Mouse (Mus musculus): Measurements from ENCODE around the gene Mef2a. TPM values are rescaled to one million over a fixed set of nuclear protein-coding genes. Genes with fewer than 3 reads are reported as not detected.

Gene Mef2a
- polyA plus RNA-seq, 1 experiment, result 22.2 TPM

DNA sequence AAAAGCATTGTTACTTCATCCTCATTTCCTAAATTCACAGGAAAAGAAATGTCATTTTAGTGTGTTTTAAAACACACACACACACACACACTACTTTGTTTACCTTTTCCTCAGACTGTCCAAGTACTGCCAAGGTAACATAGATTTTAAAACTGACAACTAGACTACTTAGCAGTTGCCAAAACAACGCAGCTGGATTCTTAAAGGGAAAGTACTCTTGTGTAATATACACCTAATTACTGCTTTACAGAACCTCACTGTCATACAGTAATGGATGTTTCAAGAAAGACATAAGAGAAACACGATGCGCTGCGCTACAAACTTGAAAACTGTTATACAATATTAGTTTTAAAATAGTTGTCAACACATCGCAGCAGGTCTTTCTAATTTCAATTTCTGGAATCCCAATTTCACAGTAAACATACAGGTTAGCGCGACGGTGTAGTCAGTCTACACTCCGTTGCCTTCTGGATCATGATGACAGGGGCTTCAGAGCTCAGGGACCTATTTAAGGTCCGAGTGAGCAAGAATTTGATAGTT, 1.2 kb downstream of the Mef2a start:
- Histone ChIP-seq H3K4me1 (ENCODE audit: control insufficient read depth, insufficient read depth, low read length) (peaks cover 21% of the 10 kb centered on the region), H3K36me3 (ENCODE audit: control insufficient read depth, insufficient read depth, low read length) (no peaks in the 10 kb centered on the region), H3K4me3 (ENCODE audit: insufficient read depth, low read depth, low read length) (peak overlapping the region; percentile 99), H3K27ac (ENCODE audit: insufficient read depth, low read depth, low read length) (peak overlapping the region; percentile 56), H3K27me3 (replicated peaks; ENCODE audit: control insufficient read depth, insufficient read depth, low read length) (no peaks in the 10 kb centered on the region)
- 2% methylated on average over 10 of the region's 10 CpGs for WGBS
- no peak for TF ChIP-seq POLR2A (IDR thresholded peaks at IDR 0.05; ENCODE audit: low read depth, low read length)
- TF ChIP-seq CTCF (conservative IDR thresholded peaks at IDR 0.05; ENCODE audit: insufficient read depth, insufficient read length, low read depth, low read length), result no peak
- peak; percentile 43 for DNase-seq

- H3K27ac ChIP-seq (ENCODE audit: insufficient read depth, low read depth, low read length), result no peak overlapping the region
- no peak for TF ChIP-seq CTCF (conservative IDR thresholded peaks at IDR 0.05; ENCODE audit: insufficient read depth, insufficient read length, low read depth, low read length)
- TF ChIP-seq POLR2A (IDR thresholded peaks at IDR 0.05; ENCODE audit: low read depth, low read length), result no peak
- H3K4me1 ChIP-seq (ENCODE audit: control insufficient read depth, insufficient read depth, low read length), result peaks cover 21% of the 10 kb centered on the region
- 62% methylated on average over 4 of the region's 4 CpGs for WGBS
- H3K36me3 ChIP-seq (ENCODE audit: control insufficient read depth, insufficient read depth, low read length), result no peaks in the 10 kb centered on the region
- H3K27me3 ChIP-seq (replicated peaks; ENCODE audit: control insufficient read depth, insufficient read depth, low read length), result no peaks in the 10 kb centered on the region
- H3K4me3 ChIP-seq (ENCODE audit: insufficient read depth, low read depth, low read length), result no peak overlapping the region
- DNase-seq, result no peak
Observed at GRCm38 (mm10) chr7:67369645-67370044, 3.0 kb downstream of the Mef2a start.

- no peak for DNase-seq
Observed at GRCm38 (mm10) chr7:67368394-67368793, 4.3 kb downstream of the Mef2a start.

DNA sequence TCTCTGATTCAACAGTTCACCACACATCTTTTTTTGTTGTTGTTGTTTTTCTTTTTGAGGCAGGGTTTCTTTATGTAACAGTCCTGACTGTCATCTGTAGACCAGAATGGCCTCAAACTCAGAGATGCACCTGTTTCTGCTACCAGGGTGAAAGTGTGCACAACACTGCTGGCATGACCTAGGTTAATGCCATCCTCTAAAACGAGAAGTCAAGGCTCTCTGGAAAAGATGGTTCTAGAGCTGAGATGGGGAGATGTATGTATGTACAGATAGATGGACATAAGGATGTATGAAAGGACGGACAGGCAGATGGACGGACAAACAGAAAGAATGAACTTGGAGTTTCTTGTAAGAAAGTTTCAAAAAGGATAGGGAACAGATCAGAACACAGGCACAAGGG, 12.1 kb downstream of the Mef2a start:
- Histone ChIP-seq H3K4me1 (ENCODE audit: control insufficient read depth, insufficient read depth, low read length) (peaks cover 6% of the 10 kb centered on the region), H3K36me3 (ENCODE audit: control insufficient read depth, insufficient read depth, low read length) (no peaks in the 10 kb centered on the region), H3K4me3 (ENCODE audit: insufficient read depth, low read depth, low read length) (no peak overlapping the region), H3K27me3 (replicated peaks; ENCODE audit: control insufficient read depth, insufficient read depth, low read length) (no peaks in the 10 kb centered on the region), H3K27ac (ENCODE audit: insufficient read depth, low read depth, low read length) (no peak overlapping the region)
- TF ChIP-seq CTCF (conservative IDR thresholded peaks at IDR 0.05; ENCODE audit: insufficient read depth, insufficient read length, low read depth, low read length), result no peak
- TF ChIP-seq POLR2A (IDR thresholded peaks at IDR 0.05; ENCODE audit: low read depth, low read length), result no peak
- WGBS, result 83% methylated on average over 3 of the region's 3 CpGs
- DNase-seq, result no peak

More at GRCm38 (mm10) chr7:67368394-67368793, 4.3 kb downstream of the Mef2a start:
- H3K36me3 ChIP-seq (ENCODE audit: control insufficient read depth, insufficient read depth, low read length), result no peaks in the 10 kb centered on the region
- no peak for TF ChIP-seq POLR2A (IDR thresholded peaks at IDR 0.05; ENCODE audit: low read depth, low read length)
- TF ChIP-seq CTCF (conservative IDR thresholded peaks at IDR 0.05; ENCODE audit: insufficient read depth, insufficient read length, low read depth, low read length), result no peak
- WGBS, result 53% methylated on average over 2 of the region's 2 CpGs
- H3K27me3 ChIP-seq (replicated peaks; ENCODE audit: control insufficient read depth, insufficient read depth, low read length), result no peaks in the 10 kb centered on the region
- no peak overlapping the region for H3K4me3 ChIP-seq (ENCODE audit: insufficient read depth, low read depth, low read length)
- no peak overlapping the region for H3K27ac ChIP-seq (ENCODE audit: insufficient read depth, low read depth, low read length)
- H3K4me1 ChIP-seq (ENCODE audit: control insufficient read depth, insufficient read depth, low read length), result peaks cover 18% of the 10 kb centered on the region

GRCm38 (mm10) chr7:67359863-67360262, 12.8 kb downstream of the Mef2a start:
- Histone ChIP-seq H3K4me3 (ENCODE audit: insufficient read depth, low read depth, low read length) (no peak overlapping the region), H3K4me1 (ENCODE audit: control insufficient read depth, insufficient read depth, low read length) (peaks cover 6% of the 10 kb centered on the region), H3K27me3 (replicated peaks; ENCODE audit: control insufficient read depth, insufficient read depth, low read length) (no peaks in the 10 kb centered on the region), H3K27ac (ENCODE audit: insufficient read depth, low read depth, low read length) (no peak overlapping the region), H3K36me3 (ENCODE audit: control insufficient read depth, insufficient read depth, low read length) (no peaks in the 10 kb centered on the region)
- TF ChIP-seq CTCF (conservative IDR thresholded peaks at IDR 0.05; ENCODE audit: insufficient read depth, insufficient read length, low read depth, low read length) (no peak), POLR2A (IDR thresholded peaks at IDR 0.05; ENCODE audit: low read depth, low read length) (no peak)
- no peak for DNase-seq

GRCm38 (mm10) chr7:67355870-67356269, 16.8 kb downstream of the Mef2a start:
- 95% methylated on average over 5 of the region's 5 CpGs for WGBS

GRCm38 (mm10) chr7:67353667-67354066, 19.0 kb downstream of the Mef2a start:
- 87% methylated on average over 6 of the region's 6 CpGs for WGBS
- Histone ChIP-seq H3K4me1 (ENCODE audit: control insufficient read depth, insufficient read depth, low read length) (no peaks in the 10 kb centered on the region), H3K27ac (ENCODE audit: insufficient read depth, low read depth, low read length) (no peak overlapping the region), H3K4me3 (ENCODE audit: insufficient read depth, low read depth, low read length) (no peak overlapping the region), H3K27me3 (replicated peaks; ENCODE audit: control insufficient read depth, insufficient read depth, low read length) (no peaks in the 10 kb centered on the region), H3K36me3 (ENCODE audit: control insufficient read depth, insufficient read depth, low read length) (no peaks in the 10 kb centered on the region)
- TF ChIP-seq POLR2A (IDR thresholded peaks at IDR 0.05; ENCODE audit: low read depth, low read length) (no peak), CTCF (conservative IDR thresholded peaks at IDR 0.05; ENCODE audit: insufficient read depth, insufficient read length, low read depth, low read length) (0 out of 2 replicates have a peak, but pooled peaks have one; percentile 23)
- DNase-seq, result no peak

More at GRCm38 (mm10) chr7:67355870-67356269, 16.8 kb downstream of the Mef2a start:
- peaks cover 4% of the 10 kb centered on the region; the same call in 1 of the 2 replicates for H3K4me1 ChIP-seq (ENCODE audit: control insufficient read depth, insufficient read depth, low read length)
- no peak for DNase-seq
- TF ChIP-seq POLR2A (IDR thresholded peaks at IDR 0.05; ENCODE audit: low read depth, low read length), result no peak
- TF ChIP-seq CTCF (conservative IDR thresholded peaks at IDR 0.05; ENCODE audit: insufficient read depth, insufficient read length, low read depth, low read length), result peak; percentile 30; the same call in 1 of the 2 replicates
- H3K27me3 ChIP-seq (replicated peaks; ENCODE audit: control insufficient read depth, insufficient read depth, low read length), result no peaks in the 10 kb centered on the region
- no peak overlapping the region for H3K4me3 ChIP-seq (ENCODE audit: insufficient read depth, low read depth, low read length)
- H3K27ac ChIP-seq (ENCODE audit: insufficient read depth, low read depth, low read length), result no peak overlapping the region
- no peaks in the 10 kb centered on the region for H3K36me3 ChIP-seq (ENCODE audit: control insufficient read depth, insufficient read depth, low read length)
